Mouse (Mus musculus) stomach, postnatal 0 days (tissue): ENCODE data around the gene Enkd1.
A peak's percentile ranks its signal among the peaks of the same experiment; 100 is the strongest.

Experiments used
- CTCF ChIP-seq: IDR thresholded peaks from 2 replicates; pipeline ENCODE4 v1.5.1; 2016; ENCODE audit warnings: antibody characterized with exemption, low read depth, mild to moderate bottlenecking, moderate library complexity
- EP300 ChIP-seq: optimal IDR thresholded peaks from 2 replicates; pipeline ENCODE3; 2016; ENCODE audit warnings: antibody characterized with exemption

DNA sequence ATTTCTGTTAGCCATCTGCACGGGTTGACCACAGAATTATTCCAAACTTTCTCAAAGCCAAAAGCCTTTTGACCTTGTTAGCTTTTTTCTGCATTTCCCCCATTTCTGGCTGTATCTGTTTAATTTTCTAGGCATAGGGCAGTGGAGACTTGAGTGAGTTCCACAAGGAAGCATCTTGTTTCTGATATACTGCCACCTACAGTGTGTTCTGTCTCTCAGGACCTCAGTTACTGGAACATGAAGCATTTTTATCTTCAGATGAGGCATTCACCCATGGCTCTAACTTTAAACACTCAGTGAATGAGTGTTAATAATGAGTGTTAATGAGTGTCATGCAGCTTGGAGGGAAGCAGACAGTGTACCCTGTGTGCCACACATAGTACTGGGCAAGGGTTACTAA, 30.1 kb downstream of the Enkd1 start:
- TF ChIP-seq CTCF, result peak; percentile 56
- TF ChIP-seq EP300, result no peak
